Mouse (Mus musculus) left cerebral cortex, postnatal 36 days (tissue): ENCODE results near the gene Elovl1. TPM values are rescaled to one million over a fixed set of nuclear protein-coding genes. Genes with fewer than 3 reads are reported as not detected.

Experiments used
- DNase-seq, 2 experiments: peaks; one replicate each; pipeline ENCODE4 v3.0.0; 2021 to 2022; ENCODE audit warnings: low spot score in 2 of 2, mixed read lengths in 1 of 2
- intact Hi-C: fragments of 180-260 bp; cut with DNase I; formaldehyde crosslinking; loops from one replicate; pipeline ENCODE4 v1.15.1; 2025
- total RNA-seq, 2 experiments: library from RNA; stranded (reverse); gene quantifications; 2 replicates each; pipeline ENCODE4 v1.2.3; 2021

Elovl1 gene
- total RNA-seq, 2 experiments from 2014 or later, result 21.9 to 24.3 TPM

DNA sequence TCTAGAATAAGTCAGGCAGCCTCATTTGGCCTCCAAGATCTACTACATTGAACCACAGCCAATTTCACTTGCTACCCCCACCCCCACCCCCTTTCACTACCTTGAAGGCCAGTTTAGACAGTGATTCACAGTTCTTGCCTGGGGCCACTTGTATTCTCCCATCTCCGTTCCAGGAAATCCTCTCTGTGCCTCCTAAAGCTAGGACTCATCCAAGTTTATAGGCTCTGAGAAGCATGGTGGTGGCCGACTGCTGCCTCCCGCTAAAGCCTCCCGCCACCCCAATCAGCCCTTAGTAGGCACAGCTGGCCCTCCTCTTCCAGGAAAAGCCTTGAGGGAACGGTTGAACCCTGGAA is 502 bp upstream of the Elovl1 start:
- intact Hi-C loops, result no loop called here
- no peak for DNase-seq

GRCm38 (mm10) chr4:118428531-118429214 is 780 bp downstream of the Elovl1 start:
- intact Hi-C loops, result no loop called here

GRCm38 (mm10) chr4:118429215-118429895 is 1.5 kb downstream of the Elovl1 start:
- intact Hi-C loops, result no loop called here
- no peak for DNase-seq

More at GRCm38 (mm10) chr4:118428531-118429214, 780 bp downstream of the Elovl1 start:
- DNase-seq, result no peak

DNA sequence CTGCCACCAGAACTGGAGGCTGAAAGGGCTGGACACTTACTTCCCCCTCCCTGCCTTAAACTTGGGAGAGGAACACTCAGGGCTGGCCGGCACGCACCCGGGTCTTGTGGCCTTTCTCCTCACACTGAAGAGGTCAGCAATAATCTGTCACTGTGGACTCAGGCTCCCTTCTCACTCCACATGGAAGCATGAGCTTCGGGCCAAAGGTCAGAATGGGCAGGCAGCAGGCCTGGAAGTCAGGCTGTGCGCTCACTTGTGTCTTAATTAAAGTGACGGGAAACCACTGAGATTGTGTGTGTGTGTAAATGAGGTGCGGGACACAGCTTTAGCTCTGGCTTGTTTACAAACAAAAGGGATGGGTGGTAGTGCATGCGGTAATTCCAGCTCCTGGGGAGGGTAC is 4.4 kb downstream of the Elovl1 start:
- intact Hi-C loops, result no loop called here
- DNase-seq, result no peak

DNA sequence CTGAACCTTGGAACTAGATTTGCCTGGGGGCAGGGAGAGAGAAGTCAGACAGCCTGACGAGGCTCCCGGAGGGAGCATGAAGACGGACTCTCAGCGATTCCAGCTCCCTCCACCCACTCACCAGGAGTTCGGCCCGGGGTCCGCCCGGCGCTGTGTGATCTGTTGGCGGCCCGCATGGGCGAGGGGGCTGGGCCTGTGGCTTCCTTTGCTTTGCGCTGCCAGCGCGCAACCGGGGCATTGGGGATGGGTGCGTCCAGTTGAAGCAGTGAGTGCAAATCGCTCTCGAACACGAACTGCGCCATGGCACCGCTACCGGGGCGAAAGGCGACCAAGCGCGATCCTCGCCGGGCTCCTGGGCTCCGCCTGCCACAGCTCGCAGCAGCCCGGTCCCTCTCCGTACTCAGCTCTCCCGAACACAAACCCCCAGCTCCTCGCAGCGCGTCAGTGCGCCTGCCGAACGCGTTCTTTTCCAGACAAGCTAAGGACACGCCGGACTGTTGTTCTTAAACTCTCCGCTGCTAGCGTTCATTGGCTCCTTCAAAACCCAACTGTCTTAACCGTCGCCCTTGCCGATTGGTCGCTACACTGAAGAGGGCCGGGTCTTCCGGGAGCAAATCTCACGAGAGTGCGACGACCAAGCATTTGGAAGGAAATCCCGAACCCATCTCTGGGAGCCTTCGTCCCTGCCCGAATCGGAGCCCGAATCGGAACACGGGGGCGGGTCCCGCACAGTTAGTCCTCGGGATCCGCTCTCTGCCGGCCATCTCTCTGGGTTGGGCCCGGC is 9.1 kb downstream of the Elovl1 start, which contains the start of gene Cdc20:
Gene Cdc20, minus strand, starts transcription at position 533 of the 784 bp plus-strand sequence.
- DNase-seq, result peak; percentile 86 to 89
- intact Hi-C loops, result loop anchor here (5.0 kb wide), 1 partner anchor 105 kb away; the partner anchor contains the start of gene Tmem125

GRCm38 (mm10) chr4:118437829-118438253 is 9.9 kb downstream of the Elovl1 start:
- intact Hi-C loops, result loop anchor here (5.0 kb wide), 1 partner anchor 104 kb away; the partner anchor contains the start of gene Tmem125
- no peak for DNase-seq

DNA sequence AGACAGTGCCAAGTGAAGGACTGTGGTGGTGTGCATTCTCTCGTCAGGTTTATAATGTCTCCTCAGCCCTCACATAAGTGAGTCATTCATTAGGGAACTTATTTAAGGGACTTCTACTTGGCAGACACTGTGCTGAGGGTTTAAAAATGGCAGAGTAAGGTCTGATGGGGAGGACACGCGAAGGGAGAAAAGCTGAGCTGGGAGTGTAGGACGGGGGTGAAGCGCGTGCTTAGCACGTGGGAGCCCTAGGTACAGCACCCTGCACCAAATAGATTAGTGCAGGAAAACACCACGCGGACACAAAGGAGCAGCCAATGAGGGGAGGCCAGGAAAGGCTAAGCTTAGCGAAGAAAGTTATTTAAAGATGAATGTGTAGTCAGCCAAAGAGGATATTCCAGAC is 17.2 kb downstream of the Elovl1 start:
- intact Hi-C loops, result loop anchor here (10.0 kb wide), 1 partner anchor 120 kb away; no protein-coding TSS in a partner anchor
- DNase-seq, result peak; percentile 25 to 38

DNA sequence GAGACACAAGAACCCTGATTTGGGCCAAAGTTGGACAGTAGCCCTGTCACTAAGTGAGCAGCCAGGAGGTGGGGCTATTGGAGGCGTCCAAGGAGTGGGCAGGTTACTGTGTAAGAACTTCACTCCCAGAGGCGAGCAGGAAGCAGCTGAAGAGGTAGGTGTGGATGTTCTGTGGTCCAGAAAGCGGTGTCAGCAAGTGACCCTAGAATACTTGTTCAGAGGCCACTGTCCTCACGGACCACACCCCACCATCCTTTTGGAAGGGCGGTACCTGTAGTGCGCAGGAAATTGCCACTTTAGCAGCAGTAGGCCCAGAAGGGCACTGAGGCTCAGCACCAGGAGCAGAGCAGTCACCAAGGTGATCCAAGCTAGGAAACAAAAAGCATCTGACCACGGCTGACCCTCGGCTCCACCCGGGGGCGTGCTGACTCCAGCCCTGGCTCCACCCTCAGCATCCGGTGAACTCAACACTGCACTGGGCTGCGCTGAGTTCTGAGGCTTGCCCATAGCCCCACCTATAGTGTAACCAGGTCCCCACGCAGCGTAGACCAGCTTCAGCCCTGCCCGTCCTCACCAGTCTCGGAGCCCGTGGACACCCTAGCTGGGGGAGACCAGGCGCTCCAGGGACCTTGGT is 18.0 kb downstream of the Elovl1 start:
- peak; percentile 28 to 29 for DNase-seq
- intact Hi-C loops, result loop anchor here (10.0 kb wide), 1 partner anchor 119 kb away; no protein-coding TSS in a partner anchor

DNA sequence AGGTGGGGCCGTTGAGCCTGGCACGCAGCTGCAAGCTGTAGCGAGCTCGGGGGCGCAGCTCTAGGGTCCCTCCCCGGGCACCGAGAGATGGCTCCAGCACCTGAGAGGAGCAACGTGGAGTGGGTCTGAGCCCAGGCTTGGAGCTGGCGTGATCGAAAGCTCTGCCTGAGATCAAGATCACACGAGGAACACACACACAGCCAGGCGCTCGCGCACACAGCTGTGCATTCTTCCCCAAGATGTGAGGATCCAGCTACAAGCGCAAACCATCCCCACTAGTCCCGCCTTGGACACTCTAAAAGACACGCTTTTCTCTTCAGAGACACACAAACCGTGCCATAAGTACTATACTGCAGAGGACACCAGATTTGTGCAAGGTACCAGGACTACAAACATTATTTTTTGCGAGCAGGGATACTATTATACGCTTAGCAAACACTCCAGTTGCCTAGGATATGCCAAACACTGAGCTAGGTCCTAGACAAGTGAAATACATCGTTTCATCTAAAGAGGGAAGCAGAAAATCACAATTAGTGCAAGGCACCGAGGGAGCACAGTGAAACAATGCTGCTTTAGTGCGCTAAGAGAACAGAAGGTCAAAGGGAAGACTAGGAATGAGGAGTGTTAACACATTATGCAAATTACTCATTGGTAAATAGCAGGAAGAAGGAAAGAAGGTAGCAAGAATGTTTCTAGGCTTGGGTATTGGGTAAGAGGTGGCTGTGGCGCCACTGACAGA is 18.7 kb downstream of the Elovl1 start:
- no peak for DNase-seq
- intact Hi-C loops, result loop anchor here (10.0 kb wide), 1 partner anchor 118 kb away; no protein-coding TSS in a partner anchor

GRCm38 (mm10) chr4:118457345-118457975 is 29.6 kb downstream of the Elovl1 start, which contains the start of gene Mpl:
TSS of gene Mpl (minus strand) at chr4:118457513.
- intact Hi-C loops, result no loop called here

GRCm38 (mm10) chr4:118464956-118465355 is 37.1 kb downstream of the Elovl1 start:
- intact Hi-C loops, result no loop called here
- peak; percentile 35 to 42 for DNase-seq

More at GRCm38 (mm10) chr4:118457345-118457975, 29.6 kb downstream of the Elovl1 start, which contains the start of gene Mpl:
- peak; percentile 26 to 32 for DNase-seq

DNA sequence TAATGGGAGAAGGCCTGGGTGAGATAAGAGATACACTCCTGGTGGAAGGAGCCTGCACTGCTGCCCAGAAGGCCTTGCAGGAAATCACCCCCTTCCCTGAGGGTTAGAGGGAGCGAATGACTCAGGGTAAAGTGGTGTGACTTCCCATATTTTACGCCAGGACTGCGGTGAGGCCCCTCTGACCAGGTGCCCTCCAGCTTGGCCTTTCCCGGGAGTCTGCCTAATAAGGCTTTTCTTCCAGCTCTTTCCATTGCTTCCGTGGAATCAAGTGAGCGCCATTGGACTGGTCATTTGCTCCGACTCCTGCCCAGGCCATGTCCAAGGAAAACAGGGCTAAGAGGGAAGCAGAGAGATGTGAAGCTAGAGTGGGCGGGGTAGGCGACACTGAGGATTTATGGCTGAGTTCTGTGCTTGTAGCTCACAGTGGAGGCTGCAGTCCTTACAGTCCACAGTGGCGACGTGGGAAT is 37.8 kb downstream of the Elovl1 start:
- DNase-seq, result no peak
- intact Hi-C loops, result no loop called here

DNA sequence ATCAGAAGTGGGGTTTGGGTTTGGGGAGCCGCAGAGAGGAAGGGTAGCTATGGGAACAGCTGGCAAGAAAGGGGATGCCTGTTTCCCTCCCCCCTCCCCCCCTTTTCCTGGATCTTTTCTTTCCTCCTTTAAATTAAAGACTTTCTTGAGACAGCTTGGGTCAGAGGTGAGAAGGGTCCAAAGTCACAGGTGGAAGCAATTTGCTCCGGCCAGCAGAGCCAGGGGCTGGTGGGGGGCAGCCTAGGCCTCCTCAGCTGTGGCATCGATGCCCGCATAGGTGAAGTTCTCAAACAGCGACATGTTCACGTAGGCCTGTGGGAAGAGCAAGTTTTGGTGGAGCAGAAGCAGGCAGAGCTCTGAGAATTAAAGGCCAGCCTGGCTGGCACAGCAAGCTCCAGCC is 43.4 kb downstream of the Elovl1 start:
- DNase-seq, result no peak
- intact Hi-C loops, result no loop called here

DNA sequence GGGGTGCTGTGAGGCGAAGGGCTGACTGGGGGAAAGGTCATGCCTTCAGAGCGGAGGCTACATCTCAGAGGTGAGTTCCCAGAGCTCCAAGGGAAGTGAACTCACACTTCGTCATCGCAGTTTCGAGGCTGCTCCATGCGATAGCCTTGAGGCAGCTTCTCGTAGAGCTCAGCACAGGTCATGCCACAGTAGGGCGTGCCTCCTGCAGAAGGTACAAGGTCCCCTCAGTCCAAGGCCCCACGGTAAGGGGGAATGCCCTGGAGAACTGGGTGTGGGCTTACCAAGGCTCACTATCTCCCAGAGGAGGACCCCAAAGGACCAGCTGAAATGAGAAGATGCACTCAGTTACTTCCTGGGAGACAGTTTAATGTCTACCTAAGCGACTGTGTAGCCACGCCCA is 44.8 kb downstream of the Elovl1 start:
- intact Hi-C loops, result no loop called here
- DNase-seq, result no peak

- no peak for DNase-seq
- intact Hi-C loops, result no loop called here
These were observed 49.1 kb downstream of the Elovl1 start for GRCm38 (mm10) chr4:118476773-118477530.
